Mouse (Mus musculus) heart, adult 2 months (tissue): ENCODE data around the gene Zbtb17. TPM values are rescaled to one million over a fixed set of nuclear protein-coding genes. Genes with fewer than 3 reads are reported as not detected.

ENCODE experiments used
- DNase-seq, 2 experiments: peaks; one replicate each; pipeline ENCODE4 v3.0.0; 2021
- H3K27ac ChIP-seq: fragments of 200-600 bp; 2 replicates; pipeline ENCODE4 v1.8.1; 2022
- H3K27me3 ChIP-seq: fragments of 200-500 bp; 2 replicates; pipeline ENCODE4 v1.6.1; 2012; ENCODE audit warnings: mild to moderate bottlenecking, low read length, inconsistent platforms, mixed read lengths; ENCODE audit not compliant: control insufficient read depth, insufficient read depth
- H3K36me3 ChIP-seq: fragments of 200-500 bp; 2 replicates; pipeline ENCODE4 v1.6.1; 2012; ENCODE audit warnings: low read length, inconsistent platforms; ENCODE audit not compliant: control insufficient read depth, insufficient read depth
- H3K4me1 ChIP-seq: fragments of 200-500 bp; 2 replicates; pipeline ENCODE4 v1.6.1; 2011; ENCODE audit warnings: low read length; ENCODE audit not compliant: control insufficient read depth, insufficient read depth
- H3K4me3 ChIP-seq: fragments of 200-600 bp; 2 replicates; pipeline ENCODE4 v1.8.1; 2022
- H3K79me2 ChIP-seq: fragments of 200-500 bp; replicated peaks from 2 replicates; pipeline ENCODE4 v1.6.1; 2012; ENCODE audit warnings: mild to moderate bottlenecking, inconsistent platforms, low read length, moderate library complexity, mixed read lengths; ENCODE audit not compliant: control insufficient read depth, insufficient read depth
- H3K9ac ChIP-seq: fragments of 200-500 bp; 2 replicates; pipeline ENCODE4 v1.6.1; 2012; ENCODE audit warnings: low read depth, mild to moderate bottlenecking, control low read depth, inconsistent platforms, low read length, mixed read lengths
- CTCF ChIP-seq: fragments of 200-600 bp; IDR thresholded peaks from 2 replicates; pipeline ENCODE4 v1.8.1; 2022; ENCODE audit warnings: antibody characterized with exemption, mild to moderate bottlenecking, moderate library complexity
- EP300 ChIP-seq: fragments of 200-500 bp; IDR thresholded peaks from 2 replicates; pipeline ENCODE4 v1.6.1; 2011; ENCODE audit warnings: low read depth, low read length, control low read depth; ENCODE audit not compliant: insufficient read depth
- POLR2A ChIP-seq: fragments of 200-500 bp; IDR thresholded peaks from 2 replicates; pipeline ENCODE4 v1.6.1; 2011; ENCODE audit warnings: mild to moderate bottlenecking, low read depth, low read length, control low read depth; ENCODE audit not compliant: insufficient read depth
- WGBS: fragments of 180-500 bp; shearing (Covaris S2); methylation state at CpG from one replicate; pipeline ENCODE4 v1.1.7; 2018; 5-methylcytosine and 5-hydroxymethylcytosine counted together
- intact Hi-C: fragments of 180-260 bp; cut with DNase I; formaldehyde crosslinking; loops from one replicate; pipeline ENCODE4 v1.15.1; 2025
- polyA plus RNA-seq: library from polyadenylated mRNA; depleted of rRNA; stranded (reverse); fragments of >200 nt; gene quantifications from 2 replicates; pipeline ENCODE4 v1.2.3, GENCODE M21; 2012
- total RNA-seq, 2 experiments: library from RNA; stranded (reverse); gene quantifications; 2 replicates each; pipeline ENCODE4 v1.2.3; 2021

Gene Zbtb17
- total and polyA plus RNA-seq, 3 experiments: 22.9 to 26.4 (median 23.3) TPM

- H3K4me3 ChIP-seq: no peak overlapping the region
Observed at GRCm38 (mm10) chr4:141501058-141501457, 56.6 kb downstream of the Zbtb17 start.

GRCm38 (mm10) chr4:141502723-141503122 lies 58.3 kb downstream of the Zbtb17 start:
- no peak for DNase-seq
- intact Hi-C loops: no loop called here
- H3K27ac ChIP-seq: no peak overlapping the region
- no peaks in the 10 kb centered on the region for H3K27me3 ChIP-seq
- H3K4me3 ChIP-seq: no peak overlapping the region
- peaks cover 25% of the 10 kb centered on the region for H3K4me1 ChIP-seq
- no peak overlapping the region for H3K9ac ChIP-seq
- 86% methylated on average over 5 of the region's 5 CpGs for WGBS
- peaks cover 20% of the 10 kb centered on the region for H3K79me2 ChIP-seq
- no peaks in the 10 kb centered on the region for H3K36me3 ChIP-seq
- no peak for TF ChIP-seq EP300
- TF ChIP-seq POLR2A: no peak
- no peak for TF ChIP-seq CTCF

More at GRCm38 (mm10) chr4:141501058-141501457, 56.6 kb downstream of the Zbtb17 start:
- Histone ChIP-seq H3K9ac (no peak overlapping the region), H3K27ac (peak overlapping the region; percentile 2; the same call in 1 of the 2 replicates), H3K36me3 (no peaks in the 10 kb centered on the region), H3K27me3 (no peaks in the 10 kb centered on the region), H3K4me1 (peaks cover 19% of the 10 kb centered on the region), H3K79me2 (peaks cover 20% of the 10 kb centered on the region)
- intact Hi-C loops: no loop called here
- WGBS: 27% methylated on average over 5 of the region's 5 CpGs
- TF ChIP-seq EP300 (no peak), CTCF (no peak), POLR2A (no peak)
- DNase-seq: no peak

GRCm38 (mm10) chr4:141504471-141504870 lies 60.0 kb downstream of the Zbtb17 start:
- DNase-seq: no peak
- 94% methylated on average over 4 of the region's 4 CpGs for WGBS
- Histone ChIP-seq H3K36me3 (no peaks in the 10 kb centered on the region), H3K79me2 (peaks cover 19% of the 10 kb centered on the region), H3K4me1 (peaks cover 24% of the 10 kb centered on the region), H3K9ac (no peak overlapping the region), H3K27ac (no peak overlapping the region), H3K27me3 (no peaks in the 10 kb centered on the region), H3K4me3 (no peak overlapping the region)
- no peak for TF ChIP-seq CTCF
- no peak for TF ChIP-seq EP300
- no peak for TF ChIP-seq POLR2A
- intact Hi-C loops: no loop called here

DNA sequence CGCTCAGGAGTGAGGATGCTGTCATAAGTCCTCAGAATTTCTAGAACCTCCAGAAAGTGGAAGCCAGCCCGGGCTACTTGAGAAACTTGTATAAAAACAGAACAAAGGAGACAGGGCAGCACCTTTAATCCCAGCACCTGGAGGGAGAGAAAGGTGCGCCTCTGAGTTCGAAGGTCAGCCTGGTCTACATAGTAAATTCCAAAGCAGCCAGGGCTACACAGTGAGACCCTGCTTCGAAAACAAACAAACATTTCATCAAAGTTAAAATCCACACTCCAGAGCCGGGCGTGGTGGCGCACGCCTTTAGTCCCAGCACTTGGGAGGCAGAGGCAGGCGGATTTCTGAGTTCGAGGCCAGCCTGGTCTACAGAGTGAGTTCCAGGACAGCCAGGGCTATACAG lies 61.4 kb downstream of the Zbtb17 start:
- no peaks in the 10 kb centered on the region for H3K36me3 ChIP-seq
- WGBS: 94% methylated on average over 11 of the region's 11 CpGs
- DNase-seq: no peak
- H3K4me1 ChIP-seq: peaks cover 18% of the 10 kb centered on the region
- H3K9ac ChIP-seq: no peak overlapping the region
- peaks cover 17% of the 10 kb centered on the region for H3K79me2 ChIP-seq
- no peak overlapping the region for H3K4me3 ChIP-seq
- TF ChIP-seq CTCF: no peak
- TF ChIP-seq EP300: no peak
- no peak for TF ChIP-seq POLR2A
- intact Hi-C loops: loop anchor here (1.0 to 5.0 kb wide), 2 partner anchors 51 to 76 kb away; no protein-coding TSS in a partner anchor
- no peaks in the 10 kb centered on the region for H3K27me3 ChIP-seq
- no peak overlapping the region; the same call in 1 of the 2 replicates for H3K27ac ChIP-seq

GRCm38 (mm10) chr4:141506352-141506751 lies 61.9 kb downstream of the Zbtb17 start:
- Histone ChIP-seq H3K79me2 (peaks cover 16% of the 10 kb centered on the region), H3K27ac (peak overlapping the region; percentile 65), H3K4me3 (no peak overlapping the region), H3K9ac (no peak overlapping the region), H3K4me1 (peaks cover 15% of the 10 kb centered on the region), H3K27me3 (no peaks in the 10 kb centered on the region), H3K36me3 (no peaks in the 10 kb centered on the region)
- DNase-seq: peak; percentile 78 to 88
- 9% methylated on average over 10 of the region's 10 CpGs for WGBS
- intact Hi-C loops: loop anchor here (1.0 to 5.0 kb wide), 2 partner anchors 51 to 76 kb away; no protein-coding TSS in a partner anchor
- TF ChIP-seq POLR2A (0 out of 2 replicates have a peak, but pooled peaks have one; percentile 12), EP300 (peak; percentile 59; the same call in 1 of the 2 replicates), CTCF (peak; percentile 24; the same call in 1 of the 2 replicates)

- peaks cover 16% of the 10 kb centered on the region for H3K79me2 ChIP-seq
- peak; percentile 51 to 60 for DNase-seq
- H3K27ac ChIP-seq: peak overlapping the region; percentile 65
- intact Hi-C loops: loop anchor here (1.0 to 5.0 kb wide), 2 partner anchors 50 to 77 kb away; no protein-coding TSS in a partner anchor
- no peaks in the 10 kb centered on the region for H3K36me3 ChIP-seq
- WGBS: 47% methylated on average over 10 of the region's 10 CpGs
- H3K27me3 ChIP-seq: no peaks in the 10 kb centered on the region
- H3K4me3 ChIP-seq: no peak overlapping the region
- no peak overlapping the region for H3K9ac ChIP-seq
- peaks cover 12% of the 10 kb centered on the region for H3K4me1 ChIP-seq
- TF ChIP-seq CTCF (peak; percentile 65), POLR2A (no peak)
Observed at GRCm38 (mm10) chr4:141506893-141507292, 62.4 kb downstream of the Zbtb17 start.
